Mouse (Mus musculus) left cerebral cortex, postnatal 4 days (tissue): ENCODE measurements around the gene Brca2. TPM values are rescaled to one million over a fixed set of nuclear protein-coding genes. Genes with fewer than 3 reads are reported as not detected.

Experiments used
- DNase-seq: peaks from one replicate; pipeline ENCODE4 v3.0.0-alpha.2; 2022
- intact Hi-C: fragments of 180-260 bp; cut with DNase I; formaldehyde crosslinking; loops from one replicate; pipeline ENCODE4 v1.15.1; 2025
- total RNA-seq, 2 experiments: library from RNA; stranded (reverse); gene quantifications; 2 replicates each; pipeline ENCODE4 v1.2.3; 2021

Brca2 gene
- total RNA-seq, 2 experiments from 2014 or later: 16.0 to 18.1 TPM

GRCm38 (mm10) chr5:150595366-150596016 is 73.1 kb downstream of the Brca2 start:
- DNase-seq: no peak
- intact Hi-C loops: no loop called here

DNA sequence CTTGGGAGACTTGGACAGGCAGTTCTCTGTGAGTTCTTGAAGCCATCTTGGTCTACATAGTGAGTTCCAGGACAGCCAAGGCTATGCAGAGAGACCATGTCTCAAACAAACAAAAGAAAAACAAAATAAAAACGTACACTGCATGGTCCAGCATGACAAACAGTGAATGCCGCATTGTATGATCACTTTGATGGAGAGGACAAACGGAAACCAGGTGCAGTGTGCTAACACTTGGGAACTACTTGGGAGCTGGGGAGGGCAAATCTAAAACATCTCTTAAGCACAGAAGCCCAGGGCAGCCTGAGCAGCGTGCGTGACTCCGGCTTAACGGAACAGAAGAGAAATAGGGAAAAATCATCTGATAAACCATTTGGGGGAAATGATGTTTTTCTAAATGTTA is 74.7 kb downstream of the Brca2 start, which contains the start of gene N4bp2l1:
Gene N4bp2l1 (minus strand): TSS at position 101 of the 400 bp plus-strand sequence.
- no peak for DNase-seq
- intact Hi-C loops: no loop called here

DNA sequence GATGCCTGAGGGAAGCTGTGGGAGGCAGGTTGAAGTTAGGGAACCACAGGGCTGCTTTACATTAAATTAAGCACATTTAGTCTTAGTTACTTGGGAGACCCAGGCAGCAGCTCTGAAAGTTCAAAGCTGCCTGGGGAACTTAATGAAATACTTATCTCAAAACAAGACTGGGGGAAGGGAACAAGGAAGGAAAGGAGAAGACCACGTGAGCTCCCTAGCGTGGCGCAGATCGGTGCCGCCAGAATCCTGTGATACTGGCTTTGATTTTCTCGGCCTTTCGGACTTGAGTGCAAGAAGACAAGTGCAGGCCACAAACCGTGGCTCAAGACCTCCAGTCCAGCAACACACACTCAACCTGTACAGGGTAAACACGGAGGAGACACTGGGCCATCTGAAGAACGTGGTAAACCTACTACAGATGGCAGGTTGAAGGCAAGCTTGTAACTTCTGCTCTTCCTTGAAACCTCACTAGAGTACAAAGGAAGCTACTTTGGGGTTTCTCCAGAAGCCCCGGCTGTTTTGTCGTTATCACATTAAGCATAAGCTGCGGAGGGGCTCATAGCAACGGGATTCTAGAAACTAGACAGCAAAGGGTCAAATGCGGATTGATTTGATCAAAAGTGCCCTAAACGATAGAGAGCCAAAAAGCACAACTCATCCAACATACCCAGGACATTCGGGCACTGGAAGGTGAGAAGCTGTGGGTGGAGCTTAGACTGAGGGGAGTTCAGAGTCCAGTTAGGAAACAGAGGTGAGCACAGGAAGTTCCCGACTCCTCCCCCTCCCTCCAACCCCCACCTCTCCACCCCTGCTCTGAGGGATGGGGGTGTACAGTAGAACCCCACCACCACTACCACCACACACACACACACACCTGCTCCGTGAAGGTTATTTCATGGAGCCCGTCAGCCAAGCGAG is 76.0 kb downstream of the Brca2 start:
- DNase-seq: no peak
- intact Hi-C loops: no loop called here

GRCm38 (mm10) chr5:150599301-150600294 is 77.2 kb downstream of the Brca2 start:
- no peak for DNase-seq
- intact Hi-C loops: no loop called here

DNA sequence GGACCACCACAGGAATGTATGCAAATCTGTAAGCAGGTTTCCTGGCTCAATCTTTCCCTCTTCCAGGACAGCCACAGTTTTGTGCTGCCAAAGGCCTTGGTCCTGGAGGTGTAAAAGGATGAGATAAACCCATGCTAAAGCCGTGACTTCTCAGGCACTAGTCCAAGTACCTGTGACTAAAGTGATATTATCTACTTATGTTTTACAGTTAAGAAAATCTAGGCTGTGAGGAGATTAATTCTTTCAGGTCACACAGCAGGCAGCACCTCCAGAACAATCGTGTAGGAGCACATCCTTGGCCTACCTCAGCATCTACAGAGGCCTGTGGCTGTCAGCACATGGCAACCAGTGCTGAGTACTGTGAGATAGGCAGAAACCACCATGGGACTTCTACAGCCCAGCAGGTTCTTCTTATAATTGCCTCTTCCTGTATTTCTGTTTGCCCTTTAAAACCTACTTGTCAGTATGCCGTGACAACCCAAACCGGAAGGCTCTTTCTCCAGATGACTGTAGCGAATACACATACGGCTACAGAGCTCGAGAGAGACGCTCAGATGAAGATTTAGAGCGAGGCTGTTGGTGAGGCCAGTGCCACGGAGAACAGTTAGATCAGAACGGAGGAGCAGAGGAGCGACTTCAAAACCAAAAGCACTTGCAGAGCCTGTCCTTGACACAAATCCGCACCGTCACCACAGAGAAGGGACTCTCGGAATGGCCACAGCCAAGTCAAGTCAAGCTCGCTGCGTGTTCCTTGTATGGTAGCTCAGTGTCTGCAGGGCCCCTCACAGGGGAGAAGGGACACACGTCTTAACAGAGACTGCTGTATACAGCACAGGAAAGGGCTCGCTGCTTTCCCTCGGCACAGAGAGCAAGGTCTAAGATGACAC is 78.4 kb downstream of the Brca2 start:
- intact Hi-C loops: no loop called here
- DNase-seq: no peak

DNA sequence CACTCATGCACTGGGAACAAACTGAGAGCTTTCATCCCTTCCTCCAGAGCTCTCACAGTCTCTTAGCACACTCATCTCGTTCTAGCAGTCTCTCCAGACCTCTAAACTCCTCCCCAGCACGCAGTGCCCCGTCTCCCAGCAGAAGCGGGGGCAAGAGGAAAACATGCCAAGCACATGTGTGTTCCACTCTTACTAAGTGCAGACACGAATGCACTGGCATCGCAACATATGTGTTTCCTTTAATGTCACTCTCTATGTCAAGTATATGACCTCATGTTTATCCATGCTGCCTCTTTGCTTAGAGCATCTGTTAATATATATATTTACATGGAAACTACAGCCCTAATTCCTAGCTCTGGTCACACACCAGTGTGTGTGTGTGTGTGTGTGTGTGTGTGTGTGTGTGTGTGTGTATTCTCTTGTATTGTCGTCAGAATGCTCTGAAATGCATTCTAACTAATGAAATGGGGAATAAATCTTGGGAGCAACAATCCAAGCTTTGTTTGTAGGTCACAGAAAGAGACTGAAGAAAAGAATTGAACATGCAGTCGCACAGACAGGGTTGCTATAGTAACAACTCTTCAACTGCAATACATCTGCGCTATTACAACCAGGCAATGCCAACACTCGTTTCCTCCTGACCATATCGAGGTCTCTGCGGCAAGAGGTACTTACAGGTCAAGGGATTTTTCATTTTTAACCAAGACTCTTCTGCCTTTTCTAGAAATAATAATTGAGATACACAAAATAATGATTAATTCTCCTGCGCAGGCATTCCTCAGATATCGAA is 79.2 kb downstream of the Brca2 start:
- no peak for DNase-seq
- intact Hi-C loops: no loop called here

DNA sequence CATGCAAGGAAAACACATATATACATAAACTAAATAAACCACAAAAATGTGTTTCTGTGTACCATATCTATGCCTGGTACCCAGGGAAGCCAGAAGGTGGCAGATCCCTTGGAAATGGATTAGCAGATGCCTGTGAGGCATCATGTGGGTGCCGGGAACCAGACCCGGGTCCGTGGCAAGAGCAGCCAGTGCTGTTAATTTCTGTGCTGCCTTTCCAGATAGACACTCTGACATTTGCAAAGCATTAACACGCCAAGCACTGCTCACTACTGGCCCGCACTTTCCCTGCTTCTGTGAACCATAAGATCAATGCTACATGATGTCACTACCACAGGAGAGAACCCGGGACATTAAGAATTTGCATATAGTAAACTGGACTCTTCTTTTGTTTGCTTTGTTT is 83.7 kb downstream of the Brca2 start:
- intact Hi-C loops: no loop called here
- no peak for DNase-seq

DNA sequence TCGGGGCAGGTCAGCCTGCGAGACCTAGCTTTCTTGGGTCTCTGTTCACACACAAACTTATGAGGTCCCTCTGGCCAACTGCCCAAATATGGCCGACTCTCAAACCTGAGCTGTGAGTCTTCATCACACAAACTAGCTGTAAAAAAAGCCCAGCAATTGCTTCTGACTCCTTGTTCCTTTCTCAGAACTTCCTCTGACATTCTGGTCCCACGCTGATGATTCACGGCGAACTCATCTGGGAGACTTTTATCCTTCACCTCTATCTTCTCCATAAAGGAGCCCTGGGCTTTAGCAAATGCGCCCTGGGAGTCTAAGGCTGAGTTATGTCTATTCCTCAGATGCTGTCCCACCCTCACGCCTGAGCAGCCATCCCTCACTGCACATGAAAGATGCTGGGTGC is 85.2 kb downstream of the Brca2 start:
- DNase-seq: no peak
- intact Hi-C loops: no loop called here

- intact Hi-C loops: no loop called here
- DNase-seq: no peak
Measured at GRCm38 (mm10) chr5:150611136-150611535, 88.7 kb downstream of the Brca2 start.

GRCm38 (mm10) chr5:150611697-150612096 is 89.3 kb downstream of the Brca2 start:
- intact Hi-C loops: no loop called here
- no peak for DNase-seq

DNA sequence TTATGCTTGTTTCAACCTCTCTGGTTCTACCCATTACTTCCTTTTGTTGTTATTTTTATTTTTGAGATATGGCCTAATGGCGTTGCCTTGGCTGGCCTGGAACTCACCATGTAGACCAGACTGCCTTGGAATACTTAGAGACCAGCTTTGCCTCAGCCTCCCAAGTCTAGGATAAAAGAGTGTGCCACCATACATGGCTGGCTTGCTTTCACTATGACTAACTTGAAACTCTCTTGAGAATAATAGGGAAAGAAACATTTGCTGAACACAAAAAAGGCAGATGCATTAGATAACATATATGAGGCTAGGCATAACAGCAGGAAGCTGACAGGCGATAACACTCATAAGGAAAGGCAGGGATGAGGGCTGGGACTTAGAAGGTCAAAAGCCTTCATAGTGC is 91.6 kb downstream of the Brca2 start:
- intact Hi-C loops: no loop called here
- DNase-seq: no peak

- no peak for DNase-seq
- intact Hi-C loops: no loop called here
Measured at GRCm38 (mm10) chr5:150616216-150616615, 93.8 kb downstream of the Brca2 start.

- intact Hi-C loops: no loop called here
- no peak for DNase-seq
Measured at GRCm38 (mm10) chr5:150616731-150617130, 94.3 kb downstream of the Brca2 start.

DNA sequence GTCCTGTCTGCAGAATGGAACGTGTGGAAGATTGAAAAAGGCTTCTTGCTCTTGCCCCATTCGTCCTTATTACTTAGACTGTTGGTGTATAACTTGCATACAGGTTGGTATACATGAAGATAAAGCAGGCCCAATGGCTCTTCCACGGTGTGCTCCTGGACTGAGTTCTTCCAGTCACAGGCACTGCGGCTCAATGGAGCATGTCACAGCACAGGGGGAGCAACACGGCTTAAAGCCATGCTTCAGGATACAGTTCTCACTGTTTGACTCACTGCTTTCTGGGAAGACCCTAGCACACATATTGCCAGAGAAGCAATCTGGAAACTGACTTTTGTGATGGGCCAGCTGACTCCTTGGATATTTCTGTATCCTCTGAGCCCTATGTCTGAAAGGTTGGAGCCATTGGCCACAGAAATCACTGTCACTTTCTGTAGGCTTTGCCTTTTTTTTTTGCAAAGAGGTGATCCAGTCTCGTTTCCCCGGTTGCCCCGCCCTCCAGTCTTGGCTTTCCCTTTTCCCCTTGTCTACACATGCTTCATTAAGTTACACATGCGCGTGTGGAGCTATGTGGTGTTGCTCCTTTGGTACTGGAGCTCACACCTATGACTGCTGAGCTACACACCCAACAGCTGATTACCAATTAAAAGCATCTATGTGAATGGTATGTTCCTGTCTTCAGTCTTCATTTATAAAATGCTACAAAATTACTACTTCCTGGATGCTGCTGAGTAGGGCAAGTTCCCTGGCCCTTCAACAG is 96.3 kb downstream of the Brca2 start:
- no peak for DNase-seq
- intact Hi-C loops: no loop called here
